Mouse (Mus musculus) intestine, postnatal 0 days (tissue): ENCODE measurements around the gene Prdm5. TPM values are rescaled to one million over a fixed set of nuclear protein-coding genes. Genes with fewer than 3 reads are reported as not detected.

Source experiments
- ATAC-seq: fragments of 200-750 bp; cut with Nextera tagmentation; 2 replicates; pipeline ENCODE4 v1.8.0; 2017; ENCODE audit warnings: mild to moderate bottlenecking, moderate TSS enrichment, moderate library complexity
- H3K27ac ChIP-seq: fragments of 300-500 bp; sonication (generic); 2 replicates; pipeline ENCODE4 v1.5.1; 2014; ENCODE audit warnings: mild to moderate bottlenecking, low read depth, low read length, moderate library complexity
- H3K27me3 ChIP-seq: fragments of 300-500 bp; sonication (generic); replicated peaks from 2 replicates; pipeline ENCODE4 v1.6.1; 2014; ENCODE audit warnings: low read length, mixed read lengths; ENCODE audit not compliant: control insufficient read depth, insufficient read depth
- H3K36me3 ChIP-seq: fragments of 300-500 bp; sonication (generic); 2 replicates; pipeline ENCODE4 v1.6.1; 2014; ENCODE audit warnings: mild to moderate bottlenecking, moderate library complexity; ENCODE audit not compliant: control insufficient read depth, insufficient read depth
- H3K4me1 ChIP-seq: fragments of 300-500 bp; sonication (generic); replicated peaks from 2 replicates; pipeline ENCODE4 v1.6.1; 2014; ENCODE audit warnings: antibody characterized with exemption, low read length, mixed read lengths; ENCODE audit not compliant: control insufficient read depth, insufficient read depth
- H3K4me2 ChIP-seq: fragments of 300-500 bp; sonication (generic); replicated peaks from 2 replicates; pipeline ENCODE4 v1.6.1; 2014; ENCODE audit warnings: low read depth, mild to moderate bottlenecking, moderate library complexity
- H3K4me3 ChIP-seq: fragments of 300-500 bp; sonication (generic); 2 replicates; pipeline ENCODE4 v1.5.1; 2014; ENCODE audit warnings: low read depth, low read length
- H3K9ac ChIP-seq: fragments of 300-500 bp; sonication (generic); 2 replicates; pipeline ENCODE4 v1.6.1; 2014; ENCODE audit warnings: mild to moderate bottlenecking, low read depth, low read length
- H3K9me3 ChIP-seq: fragments of 300-500 bp; sonication (generic); 2 replicates; pipeline ENCODE4 v1.6.1; 2016; ENCODE audit warnings: mixed run types; ENCODE audit not compliant: control insufficient read depth
- CTCF ChIP-seq: sonication (generic); IDR thresholded peaks from 2 replicates; pipeline ENCODE4 v1.5.1; 2016; ENCODE audit warnings: low read depth, mild to moderate bottlenecking, control low read depth, antibody characterized with exemption, moderate library complexity
- WGBS: fragments of 180-500 bp; shearing (Covaris S2); extraction: QIAGEN DNeasy Blood & Tissue Kit; methylation state at CpG from one replicate; pipeline ENCODE4 v1.1.7; 2014; 5-methylcytosine and 5-hydroxymethylcytosine counted together
- polyA plus RNA-seq: library from polyadenylated mRNA; unstranded; fragments of >200 nt; fragmentation: Nextera tagmentation; extraction: Ambion mirVana; gene quantifications from 2 replicates; pipeline ENCODE4 v1.2.1, GENCODE M21; 2015

The Prdm5 gene
- 3.0 and 3.5 TPM in 2 replicates for polyA plus RNA-seq

GRCm38 (mm10) chr6:65778861-65779688 is at the start of gene Prdm5:
TSS of gene Prdm5 (plus strand) at chr6:65778988.
- no peak for TF ChIP-seq CTCF
- H3K9ac ChIP-seq = peak within 1 kb of the TSS; percentile 65
- H3K27me3 ChIP-seq = no peaks in the 10 kb centered on the region
- H3K27ac ChIP-seq = no peak within 1 kb of the TSS
- H3K4me1 ChIP-seq = no peaks in the 10 kb centered on the region
- ATAC-seq = peak; percentile 71
- H3K4me3 ChIP-seq = peak within 1 kb of the TSS; percentile 46
- H3K4me2 ChIP-seq = peak within 1 kb of the TSS; percentile 87
- H3K9me3 ChIP-seq = no peaks in the 10 kb centered on the region
- H3K36me3 ChIP-seq = no peaks in the 10 kb centered on the region
- WGBS = 5% methylated on average over 56 of the region's 56 CpGs

GRCm38 (mm10) chr6:65739442-65739841 is 39.3 kb upstream of the Prdm5 start:
- WGBS = 37% methylated on average over 7 of the region's 8 CpGs

GRCm38 (mm10) chr6:65743144-65743870 is 35.5 kb upstream of the Prdm5 start:
- no peak for TF ChIP-seq CTCF
- Histone ChIP-seq H3K9ac (no peak overlapping the region), H3K4me1 (no peaks in the 10 kb centered on the region), H3K9me3 (no peaks in the 10 kb centered on the region), H3K36me3 (no peaks in the 10 kb centered on the region), H3K4me3 (no peak overlapping the region), H3K27me3 (no peaks in the 10 kb centered on the region), H3K27ac (no peak overlapping the region), H3K4me2 (no peak overlapping the region)
- 81% methylated on average over 1 of the region's 1 CpGs for WGBS
- no peak for ATAC-seq

More at GRCm38 (mm10) chr6:65739442-65739841, 39.3 kb upstream of the Prdm5 start:
- Histone ChIP-seq H3K36me3 (no peaks in the 10 kb centered on the region), H3K4me2 (no peak overlapping the region), H3K27me3 (no peaks in the 10 kb centered on the region), H3K27ac (no peak overlapping the region), H3K9ac (no peak overlapping the region), H3K9me3 (no peaks in the 10 kb centered on the region), H3K4me3 (no peak overlapping the region), H3K4me1 (no peaks in the 10 kb centered on the region)
- ATAC-seq = no peak
- no peak for TF ChIP-seq CTCF

GRCm38 (mm10) chr6:65743871-65744202 is 35.0 kb upstream of the Prdm5 start:
- Histone ChIP-seq H3K9ac (no peak overlapping the region), H3K27ac (no peak overlapping the region), H3K4me1 (no peaks in the 10 kb centered on the region), H3K27me3 (no peaks in the 10 kb centered on the region), H3K36me3 (no peaks in the 10 kb centered on the region), H3K4me2 (no peak overlapping the region), H3K9me3 (no peaks in the 10 kb centered on the region), H3K4me3 (no peak overlapping the region)
- no peak for TF ChIP-seq CTCF
- ATAC-seq = no peak

GRCm38 (mm10) chr6:65758214-65758613 is 20.6 kb upstream of the Prdm5 start:
- ATAC-seq = no peak
- Histone ChIP-seq H3K27ac (no peak overlapping the region), H3K4me2 (no peak overlapping the region), H3K27me3 (no peaks in the 10 kb centered on the region), H3K4me1 (no peaks in the 10 kb centered on the region), H3K9ac (no peak overlapping the region), H3K36me3 (no peaks in the 10 kb centered on the region), H3K9me3 (no peaks in the 10 kb centered on the region), H3K4me3 (no peak overlapping the region)
- WGBS = 78% methylated on average over 7 of the region's 7 CpGs
- no peak for TF ChIP-seq CTCF

GRCm38 (mm10) chr6:65759174-65759573 is 19.6 kb upstream of the Prdm5 start:
- no peak for ATAC-seq
- Histone ChIP-seq H3K27me3 (no peaks in the 10 kb centered on the region), H3K4me3 (no peak overlapping the region), H3K36me3 (no peaks in the 10 kb centered on the region), H3K4me1 (no peaks in the 10 kb centered on the region), H3K27ac (no peak overlapping the region), H3K9me3 (no peaks in the 10 kb centered on the region), H3K4me2 (no peak overlapping the region), H3K9ac (no peak overlapping the region)
- no peak for TF ChIP-seq CTCF
- 83% methylated on average over 5 of the region's 5 CpGs for WGBS
